Mouse (Mus musculus) cortical plate, adult 2 months (tissue): Measurements from ENCODE around the gene Olfr31.

Experiments used
- CTCF ChIP-seq: fragments of 200-500 bp; IDR thresholded peaks from 2 replicates; pipeline ENCODE4 v1.5.1; 2011; ENCODE audit warnings: mild to moderate bottlenecking, control low read depth, low read length; ENCODE audit not compliant: insufficient read depth; ENCODE audit errors: extremely low read depth
- POLR2A ChIP-seq: fragments of 200-500 bp; IDR thresholded peaks from 2 replicates; pipeline ENCODE4 v1.6.1; 2011; ENCODE audit warnings: mild to moderate bottlenecking, low read length, control low read depth; ENCODE audit not compliant: insufficient read depth; ENCODE audit errors: extremely low read depth

GRCm38 (mm10) chr14:14354511-14355359 lies 32.1 kb downstream of the Olfr31 start:
- no peak for TF ChIP-seq POLR2A
- TF ChIP-seq CTCF = no peak
